Mouse (Mus musculus) layer of hippocampus, adult 18-20 months (tissue): Measurements from ENCODE around the gene Gapvd1. TPM values are rescaled to one million over a fixed set of nuclear protein-coding genes. Genes with fewer than 3 reads are reported as not detected.

Experiments
- DNase-seq, 2 experiments: peaks; one replicate each; pipeline ENCODE4 v3.0.0; 2022; ENCODE audit warnings: low spot score in 2 of 2
- total RNA-seq, 2 experiments: library from RNA; stranded (reverse); gene quantifications; 2 replicates each; pipeline ENCODE4 v1.2.3; 2021

Gapvd1 gene
- total RNA-seq, 2 experiments from 2014 or later = 99.5 to 103 TPM

DNA sequence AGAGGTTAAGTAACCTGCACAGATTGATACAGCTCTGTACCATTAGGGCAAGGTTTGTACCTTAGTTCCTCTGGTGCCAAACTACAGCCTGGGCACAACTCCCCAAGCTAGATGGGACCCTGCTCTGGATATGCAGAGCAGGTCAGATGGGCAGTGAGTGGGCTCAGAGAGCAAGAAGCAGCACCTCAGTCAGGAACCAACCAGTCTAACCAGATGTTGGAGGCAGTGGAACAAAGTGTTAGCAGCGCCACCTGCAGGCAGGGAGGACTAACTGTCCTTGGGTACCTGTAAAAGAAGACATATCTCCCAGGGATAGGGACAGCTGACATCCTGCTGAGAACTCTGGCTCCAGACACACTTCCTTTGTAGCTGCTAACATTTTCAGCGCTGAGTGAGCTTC is 112.7 kb downstream of the Gapvd1 start:
- DNase-seq = no peak

DNA sequence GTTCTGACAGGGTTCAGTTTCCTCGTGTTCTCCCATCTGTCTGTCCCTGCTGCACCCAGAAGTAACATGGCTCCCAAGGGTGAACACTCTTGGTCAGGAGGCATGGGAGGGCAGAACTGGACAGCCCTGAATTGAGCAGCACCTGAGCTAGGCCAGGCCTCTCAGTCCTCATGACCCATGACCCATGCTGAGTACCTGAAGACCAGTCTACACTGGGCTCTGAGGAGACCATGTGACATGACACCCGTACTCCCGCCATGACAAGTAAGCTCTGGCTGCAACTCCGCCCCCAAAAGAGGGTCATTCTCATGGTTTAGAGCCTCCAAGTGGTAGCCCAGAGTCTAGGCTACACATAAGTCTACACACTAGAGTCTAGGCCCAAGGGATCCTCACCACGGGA is 115.3 kb downstream of the Gapvd1 start:
- no peak for DNase-seq

DNA sequence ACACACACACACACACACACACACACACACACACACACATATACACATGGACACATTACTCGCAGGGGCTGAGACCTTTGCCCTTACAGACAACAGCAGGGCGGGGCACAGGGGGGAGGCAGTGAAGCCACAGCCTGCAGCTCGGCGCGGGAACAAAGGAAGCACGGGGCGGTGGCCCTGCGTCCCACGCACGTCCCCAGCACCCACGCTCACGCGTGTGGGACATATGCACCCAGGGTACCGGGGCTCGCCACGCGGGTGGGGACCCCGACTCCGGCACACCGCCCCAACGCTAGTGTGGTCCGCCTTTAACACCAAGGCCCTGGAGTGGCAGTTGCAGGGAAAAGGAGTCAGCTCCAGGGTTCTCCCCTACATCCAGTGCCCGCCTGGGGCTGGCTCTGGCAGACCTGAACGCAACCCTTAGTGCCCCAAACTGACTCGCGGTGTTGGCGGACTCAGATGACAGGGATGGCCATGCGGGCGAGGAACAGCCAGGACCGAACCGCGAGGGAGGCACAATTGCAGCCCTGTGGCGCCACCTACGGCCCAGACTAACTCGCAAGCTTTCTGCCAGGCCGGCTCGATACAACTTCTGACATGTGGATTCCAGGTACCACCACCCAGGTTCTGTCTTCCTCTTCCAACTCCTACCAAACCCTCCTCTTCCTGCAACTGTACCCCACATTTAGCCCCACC is 115.9 kb downstream of the Gapvd1 start:
- DNase-seq = peak; percentile 77 to 87

DNA sequence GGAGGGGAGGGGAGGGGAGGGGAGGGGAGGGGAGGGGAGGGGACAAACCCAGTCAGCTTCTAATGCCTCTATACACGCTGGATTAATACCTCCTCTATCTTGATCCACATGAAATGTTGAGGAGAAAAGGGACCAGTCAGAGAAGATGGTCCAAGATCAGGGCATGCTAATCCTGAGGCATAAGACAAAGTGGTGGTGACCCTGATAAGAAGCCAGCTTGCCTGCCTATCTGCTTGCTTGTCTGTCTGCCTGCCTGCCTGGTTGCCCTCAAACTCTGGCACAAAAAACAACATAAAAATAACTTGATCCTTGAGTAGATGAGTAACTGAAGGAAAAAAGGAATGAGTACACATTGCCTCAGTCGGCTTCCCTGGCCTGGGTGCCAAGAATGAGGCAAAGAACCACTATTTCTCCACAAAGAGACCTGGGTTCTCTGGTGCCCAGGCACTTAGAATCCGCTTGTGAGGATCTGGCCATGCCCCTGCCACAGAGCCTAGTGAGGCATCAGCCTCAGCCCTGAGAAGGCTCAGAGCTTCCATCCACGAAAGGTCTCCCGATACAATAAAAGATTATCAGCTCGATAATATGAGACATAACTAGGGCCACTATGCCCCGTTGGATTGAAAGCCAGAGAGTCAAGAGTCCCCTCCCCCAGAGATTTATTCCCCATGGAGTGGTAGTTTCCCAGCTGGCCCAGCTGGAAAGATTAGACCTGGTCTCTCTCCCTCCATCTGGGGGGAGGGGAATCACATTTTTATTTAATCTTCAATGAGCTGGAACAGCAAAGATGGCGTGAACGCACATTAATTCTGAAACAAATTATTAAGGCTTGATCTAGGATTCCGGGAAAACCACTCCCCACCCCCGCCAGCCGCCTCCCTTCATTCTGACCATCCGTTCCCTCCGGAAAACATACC is 119.5 kb downstream of the Gapvd1 start:
- DNase-seq = no peak

DNA sequence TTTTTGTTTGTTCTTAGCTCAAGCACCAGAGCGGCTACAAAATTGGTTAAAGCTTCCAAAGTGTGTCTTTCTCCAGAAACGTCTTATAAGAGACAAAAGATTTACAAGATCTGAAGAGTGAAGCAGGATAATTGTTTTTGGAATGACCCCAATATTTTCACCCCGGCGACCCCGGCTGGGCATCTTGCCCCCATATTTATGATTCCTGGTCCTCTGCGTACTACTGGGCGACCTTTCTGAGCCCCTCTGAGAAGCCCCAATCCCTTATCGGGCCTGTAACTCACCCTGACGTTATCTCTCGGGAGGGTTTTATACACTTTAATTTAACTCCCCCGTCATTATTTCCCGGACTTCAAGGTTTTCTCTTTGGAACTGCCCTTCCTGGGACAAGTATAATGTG is 123.0 kb downstream of the Gapvd1 start:
- no peak for DNase-seq

DNA sequence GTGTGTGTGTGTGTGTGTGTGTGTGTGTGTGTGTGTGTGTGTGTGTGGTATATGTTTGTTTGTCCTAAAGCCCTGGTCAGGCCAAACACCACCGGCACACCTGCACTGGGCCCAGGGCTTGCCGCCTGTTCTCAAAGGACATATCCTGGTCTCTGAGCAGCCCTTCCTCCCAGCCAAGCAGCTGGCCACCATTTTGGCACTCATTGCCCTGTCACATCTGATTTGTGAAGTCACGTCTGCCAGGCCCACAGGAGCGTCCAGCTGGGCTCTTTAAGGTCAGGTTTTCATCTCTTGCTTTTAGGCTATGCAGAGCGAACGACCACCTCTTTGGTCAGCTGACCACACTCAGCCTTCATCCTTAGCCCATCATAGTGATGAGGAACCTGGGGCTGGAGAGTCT is 124.6 kb downstream of the Gapvd1 start:
- DNase-seq = no peak

DNA sequence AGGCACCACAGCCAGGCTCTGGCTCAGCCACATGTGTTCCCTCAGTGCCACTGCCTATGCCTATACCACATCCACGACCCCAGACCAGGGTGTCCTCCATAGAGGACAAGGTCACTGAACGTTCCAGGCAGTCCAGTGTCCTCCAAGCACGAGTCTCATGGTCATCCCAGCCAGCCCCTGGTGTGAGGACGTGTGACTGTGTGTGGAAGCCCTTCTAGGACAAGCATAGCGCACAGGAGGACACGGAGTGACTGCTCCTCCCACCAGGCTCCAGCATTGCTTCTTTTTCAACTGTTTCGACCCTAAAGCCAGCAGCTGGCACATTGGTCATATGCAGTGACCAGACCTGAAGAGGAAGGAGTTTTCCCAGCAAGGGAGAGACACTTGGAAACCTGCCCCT is 125.3 kb downstream of the Gapvd1 start:
- DNase-seq = no peak

DNA sequence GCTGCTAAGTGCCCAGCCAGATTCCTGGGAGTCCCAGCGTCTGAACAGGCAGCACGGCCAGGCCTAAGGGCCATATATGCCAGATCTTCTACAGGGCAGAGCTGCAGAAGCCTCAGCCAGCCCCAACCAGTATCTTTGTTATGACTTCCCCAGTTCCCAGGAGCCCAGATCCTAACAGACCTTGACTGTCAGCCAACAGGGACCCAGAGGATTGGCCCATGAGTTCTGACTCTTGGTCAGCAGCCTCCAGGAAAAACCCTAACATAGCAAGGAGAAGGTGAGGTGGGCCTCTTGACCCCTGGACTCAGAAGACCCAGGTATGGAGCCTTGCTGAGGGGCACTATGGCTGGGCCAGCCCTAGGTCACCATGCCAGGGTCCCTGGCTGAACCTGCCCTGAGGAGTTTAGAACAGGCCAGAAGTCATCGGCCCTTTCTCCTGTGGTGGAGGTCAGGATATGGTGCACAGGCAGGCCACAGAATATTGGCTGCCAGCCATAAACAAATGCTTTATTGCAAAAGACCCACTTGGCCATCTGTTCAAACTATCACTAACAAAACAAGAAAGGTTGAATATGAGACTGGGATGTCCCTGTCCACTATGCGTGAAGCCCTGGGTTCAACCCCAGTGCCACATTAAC is 126.0 kb downstream of the Gapvd1 start:
- no peak for DNase-seq

DNA sequence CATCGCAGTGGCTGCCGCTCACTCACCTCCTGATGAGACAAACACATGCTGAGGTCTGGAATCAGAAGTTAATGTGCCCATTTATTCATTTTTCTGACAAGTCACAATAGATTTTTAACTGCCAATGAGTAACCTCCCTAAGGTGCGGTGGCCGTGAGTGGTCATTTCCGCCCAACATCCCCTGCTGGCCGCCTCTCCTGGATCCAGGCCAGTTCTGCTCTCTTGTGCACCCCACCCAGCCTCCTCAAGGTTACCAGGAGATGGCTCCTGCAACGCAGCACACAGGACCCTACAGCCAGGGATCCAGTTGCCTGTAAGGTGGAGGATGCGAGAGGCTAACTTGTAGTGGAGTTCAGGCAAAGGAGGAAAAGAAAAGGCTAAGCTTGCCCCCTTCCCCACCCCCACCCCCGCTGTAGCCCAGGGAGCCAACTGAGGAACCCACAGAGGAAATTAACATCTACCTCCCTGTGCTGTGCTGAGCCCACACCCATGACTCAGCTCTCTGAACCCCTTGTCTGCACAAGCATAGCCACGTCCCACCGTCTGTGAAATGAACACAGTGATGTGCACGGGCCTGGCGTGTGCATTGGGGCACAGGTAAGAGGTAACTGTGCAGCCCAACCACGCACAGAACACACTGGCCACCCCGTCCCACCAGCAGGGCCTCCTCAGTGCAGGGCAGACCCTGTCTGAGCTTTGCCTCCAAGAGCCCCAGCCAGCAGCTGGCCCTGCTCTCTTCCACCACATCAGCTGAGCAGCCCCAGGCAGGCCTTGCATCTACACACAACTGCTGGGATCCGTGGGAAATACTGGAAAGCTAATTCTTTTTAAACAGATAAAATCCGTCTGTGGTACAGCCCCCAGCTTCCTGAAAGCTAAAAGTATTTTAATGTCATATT is 127.5 kb downstream of the Gapvd1 start:
- DNase-seq = no peak

Other genes with a start within 250 kb of the Gapvd1 start
- gene Hspa5, start 16.7 kb upstream of the Gapvd1 start, total RNA-seq = 100 to 1,000 TPM; 382 to 385 TPM
- gene Rabepk, start 44.7 kb upstream of the Gapvd1 start, total RNA-seq = 10 to 100 TPM; 31.3 to 34.5 TPM
- 10 to 100 TPM; 76.8 to 80.0 TPM for gene Fbxw2, start 71.1 kb upstream of the Gapvd1 start, total RNA-seq
- gene Gm34653, start 77.8 kb upstream of the Gapvd1 start, total RNA-seq = not detected
- gene Cutal, start 119.2 kb upstream of the Gapvd1 start, total RNA-seq = 1 to 10 TPM in 1 of 2 experiments, under 1 TPM in 1; 0.48 to 1.2 TPM
- 10 to 100 TPM; 39.4 to 41.4 TPM for gene Psmd5, start 119.7 kb upstream of the Gapvd1 start, total RNA-seq
- gene Phf19, start 158.8 kb upstream of the Gapvd1 start, total RNA-seq = under 1 TPM; 0.87 to 0.99 TPM
- 1 to 10 TPM; 4.5 to 6.2 TPM for gene Traf1, start 206.5 kb upstream of the Gapvd1 start, total RNA-seq